Mouse (Mus musculus): Measurements from ENCODE around the gene Zwilch.
"Not testable (repeated sequence)": the region's sequence is repeated elsewhere in the genome, so short reads cannot be mapped to it uniquely, and the experiment has no call there.

The Zwilch gene

GRCm38 (mm10) chr9:64178974-64179646 lies 6.2 kb upstream of the Zwilch start, which contains the start of gene Snapc5:
TSS of gene Snapc5 (plus strand) at chr9:64179274.
- DNase-seq (ENCODE audit: low read depth, low spot score): peak; percentile 95

- peak; percentile 69 for DNase-seq (ENCODE audit: low read depth, low spot score)
Measured at GRCm38 (mm10) chr9:64178610-64178973, 5.7 kb upstream of the Zwilch start.

- no peak for DNase-seq (ENCODE audit: low read depth, low spot score)
Measured at GRCm38 (mm10) chr9:64175378-64175777, 2.5 kb upstream of the Zwilch start.

- DNase-seq (ENCODE audit: low read depth, low spot score): no peak
Measured at GRCm38 (mm10) chr9:64174766-64175165, 1.9 kb upstream of the Zwilch start.

GRCm38 (mm10) chr9:64174341-64174740 lies 1.4 kb upstream of the Zwilch start:
- no peak for DNase-seq (ENCODE audit: low read depth, low spot score)

GRCm38 (mm10) chr9:64173666-64174220 lies 839 bp upstream of the Zwilch start:
- no peak for DNase-seq (ENCODE audit: low read depth, low spot score)

- no peak for DNase-seq (ENCODE audit: low read depth, low spot score)
Measured at GRCm38 (mm10) chr9:64172145-64172815, 624 bp downstream of the Zwilch start.

GRCm38 (mm10) chr9:64169967-64170366 lies 2.9 kb downstream of the Zwilch start:
- DNase-seq (ENCODE audit: low read depth, low spot score): not testable (repeated sequence)

- no peak for DNase-seq (ENCODE audit: low read depth, low spot score)
Measured at GRCm38 (mm10) chr9:64160471-64160870, 12.4 kb downstream of the Zwilch start.

GRCm38 (mm10) chr9:64156641-64157040 lies 16.3 kb downstream of the Zwilch start:
- no peak for DNase-seq (ENCODE audit: low read depth, low spot score)

- no peak for DNase-seq (ENCODE audit: low read depth, low spot score)
Measured at GRCm38 (mm10) chr9:64139879-64140278, 33.0 kb downstream of the Zwilch start.

GRCm38 (mm10) chr9:64138896-64139295 lies 34.0 kb downstream of the Zwilch start:
- DNase-seq (ENCODE audit: low read depth, low spot score): peak; percentile 59

GRCm38 (mm10) chr9:64131623-64132022 lies 41.3 kb downstream of the Zwilch start:
- DNase-seq (ENCODE audit: low read depth, low spot score): no peak

GRCm38 (mm10) chr9:64126121-64126520 lies 46.8 kb downstream of the Zwilch start:
- DNase-seq (ENCODE audit: low read depth, low spot score): no peak

- peak; percentile 46 for DNase-seq (ENCODE audit: low read depth, low spot score)
Measured at GRCm38 (mm10) chr9:64125307-64125706, 47.6 kb downstream of the Zwilch start.

GRCm38 (mm10) chr9:64124846-64125245 lies 48.1 kb downstream of the Zwilch start:
- DNase-seq (ENCODE audit: low read depth, low spot score): peak; percentile 79

GRCm38 (mm10) chr9:64122601-64123000 lies 50.3 kb downstream of the Zwilch start:
- DNase-seq (ENCODE audit: low read depth, low spot score): peak; percentile 96

GRCm38 (mm10) chr9:64120584-64121277 lies 52.2 kb downstream of the Zwilch start:
- peak; percentile 90 for DNase-seq (ENCODE audit: low read depth, low spot score)

GRCm38 (mm10) chr9:64119898-64120297 lies 53.0 kb downstream of the Zwilch start:
- DNase-seq (ENCODE audit: low read depth, low spot score): peak; percentile 92

- no peak for DNase-seq (ENCODE audit: low read depth, low spot score)
Measured at GRCm38 (mm10) chr9:64116876-64117275, 56.0 kb downstream of the Zwilch start, which contains the start of gene Lctl. TSS of gene Lctl (plus strand) at chr9:64117147.

GRCm38 (mm10) chr9:64115756-64116155 lies 57.1 kb downstream of the Zwilch start:
- DNase-seq (ENCODE audit: low read depth, low spot score): no peak

GRCm38 (mm10) chr9:64114646-64115045 lies 58.3 kb downstream of the Zwilch start:
- no peak for DNase-seq (ENCODE audit: low read depth, low spot score)

Data from ES-CJ7 (cell line).